Mouse (Mus musculus) liver, adult 10 weeks (tissue): ENCODE measurements around the gene Nr2e3. TPM values are rescaled to one million over a fixed set of nuclear protein-coding genes. Genes with fewer than 3 reads are reported as not detected.

Source experiments
- polyA plus RNA-seq: library from polyadenylated mRNA; stranded (reverse); fragments of 350-450 nt; fragmentation: Illumina TruSeq; extraction: RNeasy Lipid Tissue Mini Kit (QIAGEN cat#74804); gene quantifications from one replicate; pipeline ENCODE4 v1.2.3, GENCODE M21; 2014; ENCODE audit warnings: low read depth, low replicate concordance

Gene Nr2e3
- not detected for polyA plus RNA-seq

DNA sequence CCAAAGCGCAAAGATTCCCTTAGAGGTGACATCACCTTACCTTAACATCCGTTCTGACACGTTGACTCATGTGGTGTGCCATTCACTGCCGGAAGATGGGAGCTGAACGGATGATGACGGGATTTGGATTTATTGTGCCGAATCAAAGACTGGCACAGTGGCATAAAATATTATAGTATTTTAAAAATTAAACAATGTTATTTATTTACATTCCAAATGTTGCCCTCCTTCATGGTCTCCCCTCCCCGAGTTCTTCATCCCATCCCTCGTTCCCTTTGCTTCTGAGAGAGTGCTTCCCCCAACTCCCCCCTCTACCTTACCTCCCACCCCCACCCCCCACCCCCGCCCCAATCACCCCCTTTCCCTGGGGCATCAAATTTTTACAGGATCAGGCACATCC, at the start of gene Nr2e3:
TSS of gene Nr2e3 (minus strand) at position 101 of the 400 bp plus-strand sequence.

Other genes starting within 250 kb of the Nr2e3 start
- gene Senp8, start 209.9 kb downstream of the Nr2e3 start, polyA plus RNA-seq = 5.1 TPM
- gene Myo9a, start 209.8 kb downstream of the Nr2e3 start, polyA plus RNA-seq = 3.0 TPM